Mouse (Mus musculus): ENCODE measurements around the gene Cnot6.

The Cnot6 gene

GRCm38 (mm10) chr11:49713336-49714334, 1.1 kb upstream of the Cnot6 start:
- DNase-seq (ENCODE audit: low spot score in 2 of 2), result no peak

GRCm38 (mm10) chr11:49711981-49712554, 455 bp downstream of the Cnot6 start:
- peak; percentile 10 to 20 for DNase-seq (ENCODE audit: low spot score in 2 of 2)

GRCm38 (mm10) chr11:49710664-49711063, 1.9 kb downstream of the Cnot6 start:
- no peak for DNase-seq (ENCODE audit: low spot score in 2 of 2)

GRCm38 (mm10) chr11:49707834-49708233, 4.7 kb downstream of the Cnot6 start:
- DNase-seq (ENCODE audit: low spot score in 2 of 2), result no peak

GRCm38 (mm10) chr11:49704804-49705203, 7.7 kb downstream of the Cnot6 start:
- DNase-seq (ENCODE audit: low spot score in 2 of 2), result no peak

- no peak for DNase-seq (ENCODE audit: low spot score in 2 of 2)
These were observed 10.5 kb downstream of the Cnot6 start for GRCm38 (mm10) chr11:49702014-49702413.

- DNase-seq (ENCODE audit: low spot score in 2 of 2), result no peak
These were observed 13.4 kb downstream of the Cnot6 start for GRCm38 (mm10) chr11:49699079-49699478.

GRCm38 (mm10) chr11:49697779-49698178, 14.7 kb downstream of the Cnot6 start:
- DNase-seq (ENCODE audit: low spot score in 2 of 2), result no peak

GRCm38 (mm10) chr11:49696472-49696871, 16.1 kb downstream of the Cnot6 start:
- DNase-seq (ENCODE audit: low spot score in 2 of 2), result no peak

GRCm38 (mm10) chr11:49695695-49696094, 16.8 kb downstream of the Cnot6 start:
- no peak for DNase-seq (ENCODE audit: low spot score in 2 of 2)

GRCm38 (mm10) chr11:49695013-49695412, 17.5 kb downstream of the Cnot6 start:
- DNase-seq (ENCODE audit: low spot score in 2 of 2), result no peak

GRCm38 (mm10) chr11:49684237-49684973, 28.1 kb downstream of the Cnot6 start:
- no peak for DNase-seq (ENCODE audit: low spot score in 2 of 2)

GRCm38 (mm10) chr11:49673433-49673832, 39.1 kb downstream of the Cnot6 start:
- no peak for DNase-seq (ENCODE audit: low spot score in 2 of 2)

- no peak for DNase-seq (ENCODE audit: low spot score in 2 of 2)
These were observed 47.1 kb downstream of the Cnot6 start for GRCm38 (mm10) chr11:49665462-49665861.

- DNase-seq (ENCODE audit: low spot score in 2 of 2), result no peak
These were observed 48.0 kb downstream of the Cnot6 start for GRCm38 (mm10) chr11:49664262-49665140.

GRCm38 (mm10) chr11:49663310-49663709, 49.2 kb downstream of the Cnot6 start, which contains the start of gene Scgb3a1:
Gene Scgb3a1 (plus strand): TSS chr11:49663610.
- DNase-seq (ENCODE audit: low spot score in 2 of 2), result no peak

- no peak for DNase-seq (ENCODE audit: low spot score in 2 of 2)
These were observed 50.2 kb downstream of the Cnot6 start for GRCm38 (mm10) chr11:49662292-49662780.

GRCm38 (mm10) chr11:49659470-49659799, 53.1 kb downstream of the Cnot6 start:
- DNase-seq (ENCODE audit: low spot score in 2 of 2), result no peak

GRCm38 (mm10) chr11:49658791-49659469, 53.6 kb downstream of the Cnot6 start:
- no peak for DNase-seq (ENCODE audit: low spot score in 2 of 2)

GRCm38 (mm10) chr11:49658065-49658464, 54.5 kb downstream of the Cnot6 start:
- DNase-seq (ENCODE audit: low spot score in 2 of 2), result no peak

- DNase-seq (ENCODE audit: low spot score in 2 of 2), result no peak
These were observed 57.0 kb downstream of the Cnot6 start for GRCm38 (mm10) chr11:49655501-49655900.

Data from frontal cortex, postnatal 14 days (tissue).